Mouse (Mus musculus) E14TG2a.4 (cell line): ENCODE measurements around the gene Zg16.

ENCODE experiments used
- CTCF ChIP-seq: conservative IDR thresholded peaks from 2 replicates; pipeline ENCODE4 v1.5.1; 2014; ENCODE audit warnings: low read length
- POU5F1 ChIP-seq: IDR thresholded peaks from 2 replicates; pipeline ENCODE4 v1.6.1; 2014; ENCODE audit warnings: low read length, borderline replicate concordance

- TF ChIP-seq CTCF (no peak), POU5F1 (no peak)
Measured at GRCm38 (mm10) chr7:127008239-127009019, 78.7 kb downstream of the Zg16 start.
